Mouse (Mus musculus) forebrain, postnatal 0 days (tissue): Measurements from ENCODE around the gene Gpr179. TPM values are rescaled to one million over a fixed set of nuclear protein-coding genes. Genes with fewer than 3 reads are reported as not detected.
"Not testable (repeated sequence)": the region's sequence is repeated elsewhere in the genome, so short reads cannot be mapped to it uniquely, and the experiment has no call there.

Experiments used
- ATAC-seq: fragments of 200-750 bp; cut with Nextera tagmentation; 2 replicates; pipeline ENCODE4 v1.8.0; 2017; ENCODE audit warnings: mild to moderate bottlenecking, moderate library complexity
- DNase-seq: peaks from one replicate; pipeline ENCODE4 v3.0.0-alpha.2; 2015
- H3K27ac ChIP-seq: fragments of 300-500 bp; sonication (generic); 2 replicates; pipeline ENCODE4 v1.5.1; 2014; ENCODE audit warnings: low read depth, mild to moderate bottlenecking, antibody characterized with exemption, low read length, moderate library complexity, mixed read lengths
- H3K27me3 ChIP-seq: fragments of 300-500 bp; sonication (generic); 2 replicates; pipeline ENCODE4 v1.6.1; 2014; ENCODE audit warnings: mild to moderate bottlenecking, low read length, mixed read lengths; ENCODE audit not compliant: insufficient read depth
- H3K36me3 ChIP-seq: fragments of 300-500 bp; sonication (generic); 2 replicates; pipeline ENCODE4 v1.6.1; 2014; ENCODE audit warnings: mild to moderate bottlenecking, moderate library complexity; ENCODE audit not compliant: insufficient read depth
- H3K4me1 ChIP-seq: fragments of 300-500 bp; sonication (generic); 2 replicates; pipeline ENCODE4 v1.6.1; 2014; ENCODE audit warnings: antibody characterized with exemption; ENCODE audit not compliant: insufficient read depth
- H3K4me2 ChIP-seq: fragments of 300-500 bp; sonication (generic); 2 replicates; pipeline ENCODE4 v1.6.1; 2014; ENCODE audit warnings: low read depth, mild to moderate bottlenecking, moderate library complexity
- H3K4me3 ChIP-seq: fragments of 300-500 bp; sonication (generic); 2 replicates; pipeline ENCODE4 v1.5.1; 2014; ENCODE audit warnings: low read depth, low read length, mixed read lengths
- H3K9ac ChIP-seq: fragments of 300-500 bp; sonication (generic); 2 replicates; pipeline ENCODE4 v1.6.1; 2014; ENCODE audit warnings: mild to moderate bottlenecking
- H3K9me3 ChIP-seq: fragments of 300-500 bp; sonication (generic); 2 replicates; pipeline ENCODE4 v1.6.1; 2016; ENCODE audit warnings: low read length
- CTCF ChIP-seq: sonication (generic); IDR thresholded peaks from 2 replicates; pipeline ENCODE4 v1.5.1; 2016; ENCODE audit warnings: antibody characterized with exemption, control low read depth, low read depth
- WGBS: fragments of 180-500 bp; shearing (Covaris S2); extraction: QIAGEN DNeasy Blood & Tissue Kit; methylation state at CpG from one replicate; pipeline ENCODE4 v1.1.7; 2014; 5-methylcytosine and 5-hydroxymethylcytosine counted together
- polyA plus RNA-seq: library from polyadenylated mRNA; unstranded; fragments of >200 nt; fragmentation: Nextera tagmentation; extraction: Ambion mirVana; gene quantifications from 2 replicates; pipeline ENCODE4 v1.2.1, GENCODE M21; 2015
- total RNA-seq: library from RNA; depleted of rRNA; stranded (reverse); fragments of >200 nt; gene quantifications from 2 replicates; pipeline ENCODE4 v1.2.3, GENCODE M21; 2014

The Gpr179 gene
- total and polyA plus RNA-seq, 2 experiments from 2014 or later: 0.45 to 0.62 TPM

GRCm38 (mm10) chr11:97334400-97334799 is 17.5 kb downstream of the Gpr179 start:
- DNase-seq (no peak), ATAC-seq (no peak)
- H3K36me3 ChIP-seq: peaks cover 7% of the 10 kb centered on the region
- no peak for TF ChIP-seq CTCF
- WGBS: 82% methylated on average over 9 of the region's 9 CpGs
- H3K4me1 ChIP-seq: no peaks in the 10 kb centered on the region
- no peaks in the 10 kb centered on the region for H3K27me3 ChIP-seq
- no peak overlapping the region for H3K27ac ChIP-seq
- H3K4me3 ChIP-seq: no peak overlapping the region
- H3K9me3 ChIP-seq: no peaks in the 10 kb centered on the region
- no peak overlapping the region for H3K9ac ChIP-seq
- H3K4me2 ChIP-seq: no peak overlapping the region

- ATAC-seq: no peak
- TF ChIP-seq CTCF: no peak
Measured at GRCm38 (mm10) chr11:97333896-97334295, 18.0 kb downstream of the Gpr179 start.

GRCm38 (mm10) chr11:97333044-97333443 is 18.8 kb downstream of the Gpr179 start:
- no peak for ATAC-seq
- Histone ChIP-seq H3K9ac (no peak overlapping the region), H3K36me3 (peaks cover 19% of the 10 kb centered on the region), H3K4me1 (no peaks in the 10 kb centered on the region), H3K27me3 (no peaks in the 10 kb centered on the region), H3K27ac (no peak overlapping the region), H3K4me2 (no peak overlapping the region), H3K9me3 (no peaks in the 10 kb centered on the region), H3K4me3 (no peak overlapping the region)
- TF ChIP-seq CTCF: no peak
- WGBS: 57% methylated on average over 9 of the region's 9 CpGs
- no peak for DNase-seq

More at GRCm38 (mm10) chr11:97333896-97334295, 18.0 kb downstream of the Gpr179 start:
- H3K27me3 ChIP-seq: no peaks in the 10 kb centered on the region
- no peaks in the 10 kb centered on the region for H3K4me1 ChIP-seq
- no peak overlapping the region for H3K4me2 ChIP-seq
- peaks cover 12% of the 10 kb centered on the region for H3K36me3 ChIP-seq
- H3K9ac ChIP-seq: no peak overlapping the region
- no peak overlapping the region for H3K27ac ChIP-seq
- no peaks in the 10 kb centered on the region for H3K9me3 ChIP-seq
- WGBS: 62% methylated on average over 1 of the region's 1 CpGs
- no peak overlapping the region for H3K4me3 ChIP-seq
- no peak for DNase-seq

GRCm38 (mm10) chr11:97331231-97332190 is 20.4 kb downstream of the Gpr179 start:
- Histone ChIP-seq H3K4me2 (no peak overlapping the region), H3K9ac (no peak overlapping the region), H3K4me3 (no peak overlapping the region), H3K27me3 (no peaks in the 10 kb centered on the region), H3K27ac (no peak overlapping the region), H3K4me1 (no peaks in the 10 kb centered on the region), H3K36me3 (peaks cover 25% of the 10 kb centered on the region), H3K9me3 (no peaks in the 10 kb centered on the region)
- ATAC-seq (no peak), DNase-seq (no peak)
- no peak for TF ChIP-seq CTCF
- 55% methylated on average over 12 of the region's 12 CpGs for WGBS

GRCm38 (mm10) chr11:97330315-97330714 is 21.6 kb downstream of the Gpr179 start:
- TF ChIP-seq CTCF: peak; percentile 19
- WGBS: 91% methylated on average over 1 of the region's 1 CpGs
- Histone ChIP-seq H3K4me3 (no peak overlapping the region), H3K4me1 (no peaks in the 10 kb centered on the region), H3K4me2 (no peak overlapping the region), H3K9ac (no peak overlapping the region), H3K27ac (no peak overlapping the region), H3K36me3 (peaks cover 35% of the 10 kb centered on the region), H3K27me3 (no peaks in the 10 kb centered on the region), H3K9me3 (no peaks in the 10 kb centered on the region)
- no peak for DNase-seq
- no peak for ATAC-seq

- Histone ChIP-seq H3K4me2 (no peak overlapping the region), H3K27me3 (no peaks in the 10 kb centered on the region), H3K36me3 (peaks cover 48% of the 10 kb centered on the region), H3K9me3 (no peaks in the 10 kb centered on the region), H3K4me1 (no peaks in the 10 kb centered on the region), H3K9ac (no peak overlapping the region), H3K27ac (no peak overlapping the region), H3K4me3 (no peak overlapping the region)
- ATAC-seq (no peak; the same call in 1 of the 2 replicates), DNase-seq (peak; percentile 84)
- TF ChIP-seq CTCF: peak; percentile 96
- 21% methylated on average over 9 of the region's 9 CpGs for WGBS
Measured at GRCm38 (mm10) chr11:97328148-97328547, 23.7 kb downstream of the Gpr179 start.

GRCm38 (mm10) chr11:97325224-97325623 is 26.7 kb downstream of the Gpr179 start:
- no peaks in the 10 kb centered on the region for H3K4me1 ChIP-seq
- peak; percentile 40 for TF ChIP-seq CTCF
- WGBS: 67% methylated on average over 1 of the region's 1 CpGs
- H3K27me3 ChIP-seq: no peaks in the 10 kb centered on the region
- H3K4me3 ChIP-seq: no peak overlapping the region
- no peak for DNase-seq
- no peak overlapping the region for H3K4me2 ChIP-seq
- no peak for ATAC-seq
- no peaks in the 10 kb centered on the region for H3K9me3 ChIP-seq
- H3K36me3 ChIP-seq: peaks cover 53% of the 10 kb centered on the region
- no peak overlapping the region for H3K9ac ChIP-seq
- no peak overlapping the region for H3K27ac ChIP-seq

- not testable (repeated sequence) for H3K9me3 ChIP-seq, H3K4me2 ChIP-seq, H3K27me3 ChIP-seq, H3K27ac ChIP-seq, H3K9ac ChIP-seq, H3K4me3 ChIP-seq, ATAC-seq, H3K4me1 ChIP-seq, DNase-seq
- H3K36me3 ChIP-seq: peaks cover 33% of the 10 kb centered on the region
- 90% methylated on average over 8 of the region's 8 CpGs for WGBS
Measured at GRCm38 (mm10) chr11:97321894-97322600, 29.8 kb downstream of the Gpr179 start.
